Mouse (Mus musculus) liver, adult 2 months (tissue): ENCODE results near the gene Nsd1. TPM values are rescaled to one million over a fixed set of nuclear protein-coding genes. Genes with fewer than 3 reads are reported as not detected.

ENCODE experiments used
- DNase-seq: peaks from one replicate; pipeline ENCODE4 v3.0.0-alpha.2; 2011; ENCODE audit warnings: low read depth, low spot score; ENCODE audit errors: extremely low read depth
- H3K27ac ChIP-seq: fragments of 200-500 bp; replicated peaks from 2 replicates; pipeline ENCODE4 v1.5.1; 2012; ENCODE audit warnings: low read depth, mild to moderate bottlenecking, control low read depth, inconsistent platforms, low read length; ENCODE audit not compliant: insufficient read depth
- H3K27me3 ChIP-seq: fragments of 200-500 bp; 2 replicates; pipeline ENCODE4 v1.6.1; 2012; ENCODE audit warnings: mild to moderate bottlenecking, moderate library complexity, low read length, inconsistent platforms; ENCODE audit not compliant: control insufficient read depth, insufficient read depth
- H3K36me3 ChIP-seq: fragments of 200-500 bp; 2 replicates; pipeline ENCODE4 v1.6.1; 2012; ENCODE audit warnings: low read length, inconsistent platforms; ENCODE audit not compliant: control insufficient read depth, insufficient read depth
- H3K4me1 ChIP-seq: fragments of 200-500 bp; 2 replicates; pipeline ENCODE4 v1.6.1; 2011; ENCODE audit warnings: low read length; ENCODE audit not compliant: control insufficient read depth, insufficient read depth
- H3K4me3 ChIP-seq: fragments of 200-500 bp; 2 replicates; pipeline ENCODE4 v1.5.1; 2011; ENCODE audit warnings: low read depth, mild to moderate bottlenecking, control low read depth, low read length, moderate library complexity; ENCODE audit not compliant: insufficient read depth
- H3K79me2 ChIP-seq: fragments of 200-500 bp; 2 replicates; pipeline ENCODE4 v1.6.1; 2012; ENCODE audit warnings: inconsistent platforms, mild to moderate bottlenecking, low read length, moderate library complexity; ENCODE audit not compliant: control insufficient read depth, insufficient read depth
- H3K9ac ChIP-seq: fragments of 200-500 bp; 2 replicates; pipeline ENCODE4 v1.6.1; 2012; ENCODE audit warnings: low read depth, mild to moderate bottlenecking, control low read depth, inconsistent platforms, low read length
- CTCF ChIP-seq: fragments of 200-500 bp; IDR thresholded peaks from 2 replicates; pipeline ENCODE4 v1.5.1; 2011; ENCODE audit warnings: low read depth, low read length, control low read depth
- POLR2A ChIP-seq: fragments of 200-500 bp; IDR thresholded peaks from 2 replicates; pipeline ENCODE4 v1.6.1; 2011; ENCODE audit warnings: low read length, control low read depth; ENCODE audit not compliant: insufficient read depth; ENCODE audit errors: extremely low read depth
- WGBS: fragments of 180-500 bp; shearing (Covaris S2); methylation state at CpG from one replicate; pipeline ENCODE4 v1.1.7; 2018; 5-methylcytosine and 5-hydroxymethylcytosine counted together
- polyA plus RNA-seq: library from polyadenylated mRNA; depleted of rRNA; stranded (reverse); fragments of >200 nt; gene quantifications from 2 replicates; pipeline ENCODE4 v1.2.3, GENCODE M21; 2012
- total RNA-seq: library from RNA; depleted of rRNA; stranded (reverse); fragments of >200 nt; gene quantifications from 2 replicates; pipeline ENCODE4 v1.2.3, GENCODE M21; 2014

The Nsd1 gene
- total and polyA plus RNA-seq, 2 experiments = 8.9 to 45.4 TPM

- TF ChIP-seq CTCF (no peak), POLR2A (no peak)
- no peak overlapping the region for H3K27ac ChIP-seq
- 73% methylated on average over 12 of the region's 12 CpGs for WGBS
- no peaks in the 10 kb centered on the region for H3K79me2 ChIP-seq
- H3K27me3 ChIP-seq = no peaks in the 10 kb centered on the region
- no peaks in the 10 kb centered on the region for H3K4me1 ChIP-seq
- no peak overlapping the region for H3K4me3 ChIP-seq
- H3K36me3 ChIP-seq = no peaks in the 10 kb centered on the region
- H3K9ac ChIP-seq = no peak overlapping the region
- no peak for DNase-seq
Observed at GRCm38 (mm10) chr13:55338131-55339054, 128.8 kb downstream of the Nsd1 start.

- Histone ChIP-seq H3K36me3 (no peaks in the 10 kb centered on the region), H3K4me1 (no peaks in the 10 kb centered on the region), H3K27ac (no peak overlapping the region), H3K9ac (no peak overlapping the region), H3K79me2 (no peaks in the 10 kb centered on the region), H3K27me3 (no peaks in the 10 kb centered on the region), H3K4me3 (no peak overlapping the region)
- WGBS = 40% methylated on average over 2 of the region's 2 CpGs
- no peak for DNase-seq
- TF ChIP-seq POLR2A = no peak
- no peak for TF ChIP-seq CTCF
Observed at GRCm38 (mm10) chr13:55339259-55339658, 129.7 kb downstream of the Nsd1 start.

GRCm38 (mm10) chr13:55342469-55342868 is 132.9 kb downstream of the Nsd1 start:
- DNase-seq = no peak
- Histone ChIP-seq H3K9ac (no peak overlapping the region), H3K4me1 (no peaks in the 10 kb centered on the region), H3K36me3 (peaks cover 21% of the 10 kb centered on the region), H3K79me2 (no peaks in the 10 kb centered on the region), H3K27ac (no peak overlapping the region), H3K27me3 (no peaks in the 10 kb centered on the region), H3K4me3 (no peak overlapping the region)
- WGBS = 32% methylated on average over 11 of the region's 11 CpGs
- TF ChIP-seq POLR2A (no peak), CTCF (no peak)

GRCm38 (mm10) chr13:55344286-55344685 is 134.7 kb downstream of the Nsd1 start:
- Histone ChIP-seq H3K9ac (no peak overlapping the region), H3K27ac (no peak overlapping the region), H3K4me3 (no peak overlapping the region), H3K4me1 (no peaks in the 10 kb centered on the region), H3K79me2 (no peaks in the 10 kb centered on the region), H3K36me3 (peaks cover 30% of the 10 kb centered on the region), H3K27me3 (no peaks in the 10 kb centered on the region)
- no peak for TF ChIP-seq CTCF
- TF ChIP-seq POLR2A = no peak
- no peak for DNase-seq
- 87% methylated on average over 7 of the region's 7 CpGs for WGBS

- no peaks in the 10 kb centered on the region for H3K79me2 ChIP-seq
- peaks cover 43% of the 10 kb centered on the region for H3K36me3 ChIP-seq
- no peak overlapping the region for H3K9ac ChIP-seq
- WGBS = 85% methylated on average over 11 of the region's 11 CpGs
- no peaks in the 10 kb centered on the region for H3K27me3 ChIP-seq
- no peak for TF ChIP-seq POLR2A
- TF ChIP-seq CTCF = no peak
- no peaks in the 10 kb centered on the region for H3K4me1 ChIP-seq
- H3K4me3 ChIP-seq = no peak overlapping the region
- no peak for DNase-seq
- H3K27ac ChIP-seq = no peak overlapping the region
Observed at GRCm38 (mm10) chr13:55346745-55347144, 137.2 kb downstream of the Nsd1 start.

- peak overlapping the region; percentile 85 for H3K4me3 ChIP-seq
Observed at GRCm38 (mm10) chr13:55361145-55361544, 151.6 kb downstream of the Nsd1 start.

More at GRCm38 (mm10) chr13:55361145-55361544, 151.6 kb downstream of the Nsd1 start:
- peaks cover 37% of the 10 kb centered on the region for H3K79me2 ChIP-seq
- peak overlapping the region; percentile 90 for H3K9ac ChIP-seq
- H3K36me3 ChIP-seq = peaks cover 22% of the 10 kb centered on the region
- peak overlapping the region; percentile 85 for H3K27ac ChIP-seq
- TF ChIP-seq CTCF (no peak), POLR2A (no peak)
- H3K4me1 ChIP-seq = peaks cover 10% of the 10 kb centered on the region
- peak; percentile 88 for DNase-seq
- no peaks in the 10 kb centered on the region for H3K27me3 ChIP-seq
